Comparison of ENCODE assay signal across 35 mouse cellular contexts in genomic region chr16:6366649-6367048, GRCm38 (mm10).
"Had no signal": no experiment of that assay in that cellular context is flagged by ENCODE, and none has a peak within 500 bp of the region (broad histone marks: within the 10 kb centered on the region; RNA-seq: fewer than 3 reads in every experiment).

No protein-coding gene starts in this region.

- H3K4me2 ChIP-seq: heart, embryonic 11.5 days; heart, embryonic 12.5 days; heart, embryonic 13.5 days; heart, embryonic 15.5 days; hindbrain, embryonic 12.5 days; hindbrain, embryonic 13.5 days; hindbrain, embryonic 14.5 days; hindbrain, embryonic 15.5 days; intestine, embryonic 15.5 days; kidney, embryonic 15.5 days had no signal

- H3K4me3 ChIP-seq: heart, adult 2 months; heart, embryonic 10.5 days; heart, embryonic 12.5 days; heart, embryonic 13.5 days; heart, embryonic 15.5 days; hindbrain, embryonic 10.5 days; hindbrain, embryonic 12.5 days; hindbrain, embryonic 13.5 days; hindbrain, embryonic 15.5 days; intestine, embryonic 15.5 days; kidney, embryonic 15.5 days; layer of hippocampus, adult 2 months had no signal

- DNase-seq: heart, adult 2 months; heart, postnatal 10 days; heart, postnatal 14 days; heart, postnatal 36 days; heart, postnatal 4 days; kidney, adult 11 months; kidney, adult 18-20 months; kidney, adult 2 months; kidney, adult 8-10 months; kidney, adult 9 months; kidney, postnatal 10 days; kidney, postnatal 14 days; kidney, postnatal 25 days; kidney, postnatal 36 days; kidney, postnatal 4 days; layer of hippocampus, adult 9-11 months had no signal

- H3K27me3 ChIP-seq: heart, embryonic 12.5 days; heart, embryonic 13.5 days; heart, embryonic 15.5 days; hindbrain, embryonic 12.5 days; hindbrain, embryonic 13.5 days; hindbrain, embryonic 15.5 days; intestine, embryonic 15.5 days; kidney, embryonic 15.5 days had no signal

- H3K9ac ChIP-seq: heart, embryonic 12.5 days; heart, embryonic 13.5 days; heart, embryonic 15.5 days; hindbrain, embryonic 12.5 days; hindbrain, embryonic 13.5 days; hindbrain, embryonic 14.5 days; hindbrain, embryonic 15.5 days; intestine, embryonic 15.5 days; kidney, embryonic 15.5 days had no signal

- H3K4me1 ChIP-seq: heart, embryonic 10.5 days; heart, embryonic 12.5 days; heart, embryonic 13.5 days; heart, embryonic 15.5 days; hindbrain, embryonic 10.5 days; hindbrain, embryonic 12.5 days; hindbrain, embryonic 13.5 days; hindbrain, embryonic 15.5 days; intestine, embryonic 15.5 days; kidney, embryonic 15.5 days had no signal

- H3K36me3 ChIP-seq: heart, embryonic 10.5 days; heart, embryonic 12.5 days; heart, embryonic 13.5 days; heart, embryonic 15.5 days; hindbrain, embryonic 10.5 days; hindbrain, embryonic 12.5 days; hindbrain, embryonic 13.5 days; hindbrain, embryonic 15.5 days; intestine, embryonic 15.5 days; kidney, embryonic 15.5 days had no signal

- ATAC-seq: hindbrain, embryonic 16.5 days; hindbrain, postnatal 0 days; inflammation-experienced regulatory T-cells, adult 6 months; intestine, embryonic 15.5 days; intestine, embryonic 16.5 days; intestine, postnatal 0 days had no signal

- H3K27ac ChIP-seq: heart, adult 2 months; heart, embryonic 10.5 days; heart, embryonic 13.5 days; heart, embryonic 15.5 days; hindbrain, embryonic 10.5 days; hindbrain, embryonic 12.5 days; hindbrain, embryonic 13.5 days; hindbrain, embryonic 14.5 days; hindbrain, embryonic 15.5 days; hindbrain, postnatal 0 days; intestine, embryonic 15.5 days; kidney, embryonic 15.5 days; kidney, postnatal 0 days; layer of hippocampus, adult 2 months had no signal

- H3K9me3 ChIP-seq: heart, embryonic 10.5 days; heart, embryonic 12.5 days; heart, embryonic 13.5 days; heart, embryonic 15.5 days; hindbrain, embryonic 10.5 days; hindbrain, embryonic 12.5 days; hindbrain, embryonic 13.5 days; hindbrain, embryonic 15.5 days; intestine, embryonic 15.5 days; kidney, embryonic 15.5 days had no signal
